Mouse (Mus musculus): ENCODE measurements around the gene Vps29.

- TF ChIP-seq POLR2A (IDR thresholded peaks at IDR 0.05; ENCODE audit: borderline replicate concordance, extremely low read depth, low read depth, low read length) (no peak), CTCF (IDR thresholded peaks at IDR 0.05; ENCODE audit: insufficient read depth, low read length) (no peak)
Observed at GRCm38 (mm10) chr5:122402160-122402559, 48.0 kb downstream of the Vps29 start.

Measured in lung, adult 2 months (tissue).